Mouse (Mus musculus): ENCODE data around the gene Fkrp. TPM values are rescaled to one million over a fixed set of nuclear protein-coding genes. Genes with fewer than 3 reads are reported as not detected.

Fkrp gene
- polyA plus RNA-seq, 1 experiment from 2014 or later: 55.1 TPM

Other genes with a start within 250 kb of the Fkrp start
- gene Arhgap35, start 201.7 kb downstream of the Fkrp start, polyA plus RNA-seq (2015; fragmentation: Nextera tagmentation; extraction: Ambion mirVana): 36.1 and 38.3 TPM in 2 replicates
- gene Ceacam15, start 141.0 kb downstream of the Fkrp start, polyA plus RNA-seq (2015; fragmentation: Nextera tagmentation; extraction: Ambion mirVana): not detected in 2 replicates
- 0.17 and 0.19 TPM in 2 replicates for gene Ceacam9, start 94.8 kb downstream of the Fkrp start, polyA plus RNA-seq (2015; fragmentation: Nextera tagmentation; extraction: Ambion mirVana)
- gene Ap2s1, start 78.3 kb downstream of the Fkrp start, polyA plus RNA-seq (2015; fragmentation: Nextera tagmentation; extraction: Ambion mirVana): 452 and 465 TPM in 2 replicates
- gene Slc1a5, start 35.4 kb downstream of the Fkrp start, polyA plus RNA-seq (2015; fragmentation: Nextera tagmentation; extraction: Ambion mirVana): 12.4 and 14.3 TPM in 2 replicates
- 205 and 227 TPM in 2 replicates for gene Strn4, start 843 bp downstream of the Fkrp start, polyA plus RNA-seq (2015; fragmentation: Nextera tagmentation; extraction: Ambion mirVana)
- gene Prkd2, start 26.2 kb upstream of the Fkrp start, polyA plus RNA-seq (2015; fragmentation: Nextera tagmentation; extraction: Ambion mirVana): 6.7 TPM in 2 replicates
- gene Dact3, start 58.6 kb upstream of the Fkrp start, polyA plus RNA-seq (2015; fragmentation: Nextera tagmentation; extraction: Ambion mirVana): 4.7 and 4.8 TPM in 2 replicates
- 9.7 and 16.6 TPM in 2 replicates for gene Gng8, start 75.1 kb upstream of the Fkrp start, polyA plus RNA-seq (2015; fragmentation: Nextera tagmentation; extraction: Ambion mirVana)
- gene Ptgir, start 89.8 kb upstream of the Fkrp start, polyA plus RNA-seq (2015; fragmentation: Nextera tagmentation; extraction: Ambion mirVana): 0.42 and 0.43 TPM in 2 replicates
- gene Calm3, start 107.4 kb upstream of the Fkrp start, polyA plus RNA-seq (2015; fragmentation: Nextera tagmentation; extraction: Ambion mirVana): 351 and 370 TPM in 2 replicates
- gene Pnmal2, start 128.0 kb upstream of the Fkrp start, polyA plus RNA-seq (2015; fragmentation: Nextera tagmentation; extraction: Ambion mirVana): 198 and 205 TPM in 2 replicates
- gene Pnmal1, start 142.9 kb upstream of the Fkrp start, polyA plus RNA-seq (2015; fragmentation: Nextera tagmentation; extraction: Ambion mirVana): 74.5 and 76.1 TPM in 2 replicates
- 6.8 and 7.1 TPM in 2 replicates for gene Gm42372, start 166.4 kb upstream of the Fkrp start, polyA plus RNA-seq (2015; fragmentation: Nextera tagmentation; extraction: Ambion mirVana)
- gene Ccdc8, start 176.0 kb upstream of the Fkrp start, polyA plus RNA-seq (2015; fragmentation: Nextera tagmentation; extraction: Ambion mirVana): 6.4 and 6.8 TPM in 2 replicates
- gene Ppp5c, start 211.2 kb upstream of the Fkrp start, polyA plus RNA-seq (2015; fragmentation: Nextera tagmentation; extraction: Ambion mirVana): 124 and 127 TPM in 2 replicates
- gene Hif3a, start 245.7 kb upstream of the Fkrp start, polyA plus RNA-seq (2015; fragmentation: Nextera tagmentation; extraction: Ambion mirVana): 4.7 and 5.2 TPM in 2 replicates

All from midbrain, embryonic 15.5 days (tissue).